ENCODE assay signal across 9 mouse cellular contexts in the genomic region with DNA sequence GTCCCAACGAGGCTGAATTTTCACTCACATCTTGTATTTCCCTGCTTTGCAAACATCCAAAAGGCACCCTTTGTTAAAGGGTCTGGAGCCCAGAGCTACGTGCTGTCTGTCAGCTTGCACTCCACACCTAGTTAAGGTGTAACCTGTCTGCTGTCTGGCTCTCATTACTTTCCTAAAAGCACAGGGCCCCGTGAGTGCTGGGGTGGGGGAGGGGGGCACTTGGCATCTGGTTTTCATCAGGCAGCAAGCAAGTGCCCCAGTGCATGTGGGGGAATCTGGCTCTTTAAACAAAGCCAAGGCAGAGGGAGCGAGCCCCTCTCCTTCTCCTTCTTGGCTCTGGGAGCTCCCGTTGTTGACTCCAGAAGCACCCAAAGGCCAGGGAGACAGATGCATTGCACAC. TPM values are rescaled to one million over a fixed set of nuclear protein-coding genes. Genes with fewer than 3 reads are reported as not detected.
A peak's percentile ranks its signal among the peaks of the same experiment; 100 is the strongest.
DNase-seq lines count a peak whose midpoint lies in the region; ATAC-seq and TF ChIP-seq lines count a peak whose summit lies in the region.
"Had no signal": no experiment of that assay in that cellular context is flagged by ENCODE, and none has a peak within 500 bp of the region (broad histone marks: within the 10 kb centered on the region; RNA-seq: fewer than 3 reads in every experiment).

No protein-coding gene starts in this region.

- no peak overlapping the region for H3K4me3 ChIP-seq in heart, embryonic 12.5 days
- H3K4me3 ChIP-seq in lung, embryonic 16.5 days (ENCODE audit: low read length), result no peak overlapping the region
- H3K4me3 ChIP-seq in lung, adult 2 months (replicated peaks; ENCODE audit: extremely low read depth, low read depth, low read length), result no peak overlapping the region
- no peak overlapping the region for H3K4me3 ChIP-seq in intestine, postnatal 0 days (ENCODE audit: low read depth, low read length)
- no peak overlapping the region for H3K4me3 ChIP-seq in stomach, postnatal 0 days (ENCODE audit: low read depth, low read length)

- no peaks in the 10 kb centered on the region for H3K27me3 ChIP-seq in heart, embryonic 12.5 days (replicated peaks)
- H3K27me3 ChIP-seq in lung, embryonic 16.5 days (ENCODE audit: control insufficient read depth, insufficient read depth, low read depth, low read length), result no peaks in the 10 kb centered on the region
- H3K27me3 ChIP-seq in intestine, postnatal 0 days (replicated peaks; ENCODE audit: control insufficient read depth, insufficient read depth, low read length), result no peaks in the 10 kb centered on the region
- H3K27me3 ChIP-seq in stomach, postnatal 0 days (ENCODE audit: control insufficient read depth, insufficient read depth, low read length), result no peaks in the 10 kb centered on the region

- no peak for ATAC-seq in heart, embryonic 12.5 days (ENCODE audit: insufficient number of reproducible peaks, low FRiP score)
- peak; percentile 44; the same call in 1 of the 2 replicates for ATAC-seq in lung, embryonic 16.5 days (ENCODE audit: low read depth)
- no peak for ATAC-seq in intestine, postnatal 0 days
- no peak; the same call in 1 of the 2 replicates for ATAC-seq in stomach, postnatal 0 days (ENCODE audit: low FRiP score, low TSS enrichment)

- no peaks in the 10 kb centered on the region for H3K9me3 ChIP-seq in heart, embryonic 12.5 days (replicated peaks)
- H3K9me3 ChIP-seq in lung, embryonic 16.5 days (ENCODE audit: control insufficient read depth, low read length), result no peaks in the 10 kb centered on the region
- H3K9me3 ChIP-seq in intestine, postnatal 0 days (ENCODE audit: control insufficient read depth), result no peaks in the 10 kb centered on the region
- no peaks in the 10 kb centered on the region for H3K9me3 ChIP-seq in stomach, postnatal 0 days (ENCODE audit: control insufficient read depth, low read length)

- peaks cover 88% of the 10 kb centered on the region for H3K4me1 ChIP-seq in heart, embryonic 12.5 days (replicated peaks)
- peaks cover 66% of the 10 kb centered on the region for H3K4me1 ChIP-seq in lung, embryonic 16.5 days (replicated peaks; ENCODE audit: control insufficient read depth, insufficient read depth, low read length)
- peaks cover 8% of the 10 kb centered on the region; the same call in 1 of the 2 replicates for H3K4me1 ChIP-seq in lung, adult 2 months (ENCODE audit: control insufficient read depth, insufficient read depth, low read length)
- peaks cover 31% of the 10 kb centered on the region for H3K4me1 ChIP-seq in intestine, postnatal 0 days (replicated peaks; ENCODE audit: control insufficient read depth, insufficient read depth, low read length)
- H3K4me1 ChIP-seq in stomach, postnatal 0 days (replicated peaks; ENCODE audit: control insufficient read depth, insufficient read depth), result peaks cover 21% of the 10 kb centered on the region

- no peak for TF ChIP-seq POLR2A in lung, adult 2 months (IDR thresholded peaks at IDR 0.05; ENCODE audit: borderline replicate concordance, extremely low read depth, low read depth, low read length)

- peak overlapping the region; percentile 81 for H3K27ac ChIP-seq in heart, embryonic 12.5 days (ENCODE audit: poor library complexity, severe bottlenecking)
- peak overlapping the region; percentile 82 for H3K27ac ChIP-seq in lung, embryonic 16.5 days (ENCODE audit: low read length)
- H3K27ac ChIP-seq in intestine, postnatal 0 days (ENCODE audit: low read depth, low read length), result peak overlapping the region; percentile 68; the same call in 1 of the 2 replicates
- H3K27ac ChIP-seq in stomach, postnatal 0 days (replicated peaks), result 0 out of 2 replicates have a peak overlapping the region, but pooled peaks have one; percentile 35

- H3K36me3 ChIP-seq in heart, embryonic 12.5 days, result no peaks in the 10 kb centered on the region
- H3K36me3 ChIP-seq in lung, embryonic 16.5 days (ENCODE audit: control insufficient read depth, insufficient read depth, low read length), result no peaks in the 10 kb centered on the region
- no peaks in the 10 kb centered on the region for H3K36me3 ChIP-seq in intestine, postnatal 0 days (ENCODE audit: control insufficient read depth, insufficient read depth)
- no peaks in the 10 kb centered on the region for H3K36me3 ChIP-seq in stomach, postnatal 0 days (ENCODE audit: control insufficient read depth, insufficient read depth, low read length)

- peak overlapping the region; percentile 39 for H3K4me2 ChIP-seq in heart, embryonic 12.5 days
- no peak overlapping the region for H3K4me2 ChIP-seq in lung, embryonic 16.5 days (ENCODE audit: low read depth, low read length)
- H3K4me2 ChIP-seq in intestine, postnatal 0 days (replicated peaks; ENCODE audit: low read depth), result no peak overlapping the region
- H3K4me2 ChIP-seq in stomach, postnatal 0 days (replicated peaks; ENCODE audit: low read depth), result no peak overlapping the region

- DNase-seq in heart, postnatal 4 days, result no peak
- DNase-seq in lung, adult 2 months, result no peak
- no peak for DNase-seq in stomach, postnatal 0 days (ENCODE audit: low spot score)
- no peak for DNase-seq in right cerebral cortex, postnatal 25 days
- DNase-seq in cerebellum, postnatal 4 days (ENCODE audit: low spot score in 2 of 2), result no peak
- DNase-seq: lung, postnatal 4 days had no signal

- TF ChIP-seq EP300 in stomach, postnatal 0 days (optimal IDR thresholded peaks at IDR 0.05), result no peak

- no peak for TF ChIP-seq CTCF in lung, adult 2 months (IDR thresholded peaks at IDR 0.05; ENCODE audit: insufficient read depth, low read length)
- TF ChIP-seq CTCF in intestine, postnatal 0 days (IDR thresholded peaks at IDR 0.05; ENCODE audit: low read depth), result no peak
- TF ChIP-seq CTCF in stomach, postnatal 0 days (IDR thresholded peaks at IDR 0.05; ENCODE audit: low read depth), result no peak

- H3K9ac ChIP-seq in heart, embryonic 12.5 days, result 0 out of 2 replicates have a peak overlapping the region, but pooled peaks have one; percentile 2
- H3K9ac ChIP-seq in lung, embryonic 16.5 days (ENCODE audit: low read length), result no peak overlapping the region; the same call in 1 of the 2 replicates
- H3K9ac ChIP-seq in intestine, postnatal 0 days (ENCODE audit: low read depth, low read length), result no peak overlapping the region
- no peak overlapping the region for H3K9ac ChIP-seq in stomach, postnatal 0 days (ENCODE audit: low read length)

- 15% methylated on average over 5 of the region's 5 CpGs for WGBS in heart, embryonic 12.5 days
- 30% methylated on average over 5 of the region's 5 CpGs for WGBS in lung, embryonic 16.5 days
- WGBS in lung, adult 2 months, result 50% methylated on average over 5 of the region's 5 CpGs
- 44% methylated on average over 5 of the region's 5 CpGs for WGBS in intestine, postnatal 0 days
- WGBS in stomach, postnatal 0 days, result 30% methylated on average over 5 of the region's 5 CpGs

RNA-seq across cellular contexts. Expression of a gene that starts 18.5 kb away (rescaled TPM):
- 46.6 and 46.8 TPM in 2 replicates for polyA plus RNA-seq in heart, embryonic 12.5 days (2016; fragmentation: Nextera tagmentation; extraction: Ambion mirVana)
- total RNA-seq in heart, postnatal 4 days (2021), result 10 to 100 TPM; 26.9 to 29.8 TPM
- polyA plus RNA-seq in lung, embryonic 16.5 days (2015; fragmentation: Nextera tagmentation; extraction: Ambion mirVana), result 40.5 and 40.6 TPM in 2 replicates
- 7.3 and 8.0 TPM in 2 replicates for polyA plus RNA-seq in lung, adult 2 months (2012; rRNA removed)
- polyA plus RNA-seq in intestine, postnatal 0 days (2015; fragmentation: Nextera tagmentation; extraction: Ambion mirVana), result 13.0 and 14.2 TPM in 2 replicates
- polyA plus RNA-seq in stomach, postnatal 0 days (2015; fragmentation: Nextera tagmentation; extraction: Ambion mirVana), result 12.4 and 13.6 TPM in 2 replicates
